Mouse (Mus musculus) lung, embryonic 16.5 days (tissue): ENCODE measurements around the gene Vmn1r48. TPM values are rescaled to one million over a fixed set of nuclear protein-coding genes. Genes with fewer than 3 reads are reported as not detected.
"Not testable (repeated sequence)": the region's sequence is repeated elsewhere in the genome, so short reads cannot be mapped to it uniquely, and the experiment has no call there.

Experiments used
- ATAC-seq: fragments of 200-750 bp; cut with Nextera tagmentation; 2 replicates; pipeline ENCODE4 v1.8.0; 2017; ENCODE audit warnings: low read depth, mild to moderate bottlenecking, moderate library complexity
- H3K27ac ChIP-seq: fragments of 300-500 bp; sonication (generic); 2 replicates; pipeline ENCODE4 v1.5.1; 2014; ENCODE audit warnings: mild to moderate bottlenecking, control low read depth, low read length
- H3K27me3 ChIP-seq: fragments of 300-500 bp; sonication (generic); 2 replicates; pipeline ENCODE4 v1.6.1; 2014; ENCODE audit warnings: low read depth, low read length, mixed read lengths; ENCODE audit not compliant: control insufficient read depth, insufficient read depth
- H3K36me3 ChIP-seq: fragments of 300-500 bp; sonication (generic); 2 replicates; pipeline ENCODE4 v1.6.1; 2014; ENCODE audit warnings: low read length; ENCODE audit not compliant: control insufficient read depth, insufficient read depth
- H3K4me1 ChIP-seq: fragments of 300-500 bp; sonication (generic); replicated peaks from 2 replicates; pipeline ENCODE4 v1.6.1; 2014; ENCODE audit warnings: low read length, mixed read lengths; ENCODE audit not compliant: control insufficient read depth, insufficient read depth
- H3K4me2 ChIP-seq: fragments of 300-500 bp; sonication (generic); 2 replicates; pipeline ENCODE4 v1.6.1; 2014; ENCODE audit warnings: low read depth, low read length, control low read depth
- H3K4me3 ChIP-seq: fragments of 300-500 bp; sonication (generic); 2 replicates; pipeline ENCODE4 v1.5.1; 2014; ENCODE audit warnings: mild to moderate bottlenecking, low read length, control low read depth
- H3K9ac ChIP-seq: fragments of 300-500 bp; sonication (generic); 2 replicates; pipeline ENCODE4 v1.6.1; 2014; ENCODE audit warnings: low read length, control low read depth
- H3K9me3 ChIP-seq: fragments of 300-500 bp; sonication (generic); 2 replicates; pipeline ENCODE4 v1.6.1; 2016; ENCODE audit warnings: low read length; ENCODE audit not compliant: control insufficient read depth
- WGBS: fragments of 180-500 bp; shearing (Covaris S2); extraction: QIAGEN DNeasy Blood & Tissue Kit; methylation state at CpG from one replicate; pipeline ENCODE4 v1.1.7; 2014; 5-methylcytosine and 5-hydroxymethylcytosine counted together
- polyA plus RNA-seq: library from polyadenylated mRNA; unstranded; fragments of >200 nt; fragmentation: Nextera tagmentation; extraction: Ambion mirVana; gene quantifications from 2 replicates; pipeline ENCODE4 v1.2.1, GENCODE M21; 2015

Vmn1r48 gene
- polyA plus RNA-seq, result not detected in 2 replicates

DNA sequence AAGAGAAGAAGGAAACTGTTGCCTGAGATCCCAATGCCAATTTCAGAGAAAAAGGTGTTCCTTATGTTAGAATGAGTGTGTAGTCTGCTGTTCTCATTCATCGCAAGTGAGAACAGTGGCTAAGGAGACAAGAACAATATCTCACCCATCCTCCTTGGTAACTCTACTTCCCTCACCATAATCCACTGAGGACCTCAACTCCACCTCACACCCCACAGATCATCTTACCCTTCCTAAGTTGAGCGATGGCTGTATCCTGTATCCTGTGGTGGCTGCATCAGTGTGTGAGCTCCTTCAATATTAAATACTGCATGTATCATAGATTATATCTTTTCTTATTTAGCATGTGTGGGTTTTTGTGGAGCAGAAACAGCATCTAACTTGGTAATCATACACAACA, at the start of gene Vmn1r48:
TSS of gene Vmn1r48 (minus strand) at position 101 of the 400 bp plus-strand sequence.
- not testable (repeated sequence) for H3K4me3 ChIP-seq, H3K4me1 ChIP-seq, H3K36me3 ChIP-seq, H3K4me2 ChIP-seq, H3K9ac ChIP-seq, H3K9me3 ChIP-seq, ATAC-seq, H3K27ac ChIP-seq, H3K27me3 ChIP-seq
- WGBS, result no CpG with 5 or more reads among the region's 2 CpGs

DNA sequence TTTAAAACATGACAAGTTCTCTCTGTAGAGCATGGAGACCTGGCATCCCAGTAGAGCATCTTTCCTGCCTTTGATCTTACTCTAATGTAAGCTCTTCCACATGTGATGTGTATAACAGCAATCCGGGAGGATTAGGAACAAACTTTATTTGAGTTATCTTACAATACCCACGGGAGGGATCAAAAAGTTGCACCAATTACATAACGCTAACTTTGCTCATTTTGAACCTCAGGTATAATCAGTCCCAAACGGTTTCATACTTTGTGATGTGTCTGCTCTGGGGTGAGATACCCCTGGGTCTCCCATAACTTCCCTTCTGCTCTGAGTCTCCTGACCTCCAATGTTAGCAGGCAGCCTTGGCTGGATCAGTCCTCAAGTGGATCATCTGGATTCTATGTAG, 41.8 kb upstream of the Vmn1r48 start, which contains the start of gene Vmn1r49:
TSS of gene Vmn1r49 (minus strand) at position 101 of the 400 bp plus-strand sequence.
- Histone ChIP-seq H3K27me3 (no peaks in the 10 kb centered on the region), H3K27ac (no peak within 1 kb of the TSS), H3K9ac (no peak within 1 kb of the TSS), H3K4me3 (no peak within 1 kb of the TSS), H3K9me3 (no peaks in the 10 kb centered on the region), H3K4me2 (no peak within 1 kb of the TSS), H3K36me3 (no peaks in the 10 kb centered on the region), H3K4me1 (no peaks in the 10 kb centered on the region)
- no peak for ATAC-seq
- WGBS, result 70% methylated on average over 4 of the region's 4 CpGs

DNA sequence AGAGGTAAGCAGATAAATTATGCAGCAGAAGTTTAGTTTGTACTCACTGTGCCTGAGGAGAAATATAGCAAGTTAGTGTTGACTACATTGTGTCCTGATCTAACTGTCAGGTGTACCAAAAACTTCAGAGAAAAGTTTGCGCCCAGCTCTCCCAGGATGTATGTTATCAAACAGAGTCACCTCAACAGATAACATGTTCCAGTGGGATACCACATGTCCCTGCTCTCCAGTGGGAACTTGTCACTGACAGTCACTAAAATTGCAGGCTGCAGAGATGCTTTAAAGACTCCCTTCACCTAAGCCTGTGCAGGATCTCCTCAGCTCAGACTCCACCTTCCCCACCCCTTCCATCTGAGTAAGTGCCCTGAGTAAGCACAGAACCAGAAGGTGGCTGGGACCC, 20.8 kb downstream of the Vmn1r48 start, which contains the start of gene Vmn1r47:
TSS of gene Vmn1r47 (plus strand) at position 301 of the 400 bp plus-strand sequence.
- 91% methylated on average over 1 of the region's 1 CpGs for WGBS
- H3K4me2 ChIP-seq, H3K36me3 ChIP-seq, H3K9ac ChIP-seq, H3K4me1 ChIP-seq, H3K9me3 ChIP-seq, H3K27ac ChIP-seq, H3K4me3 ChIP-seq, ATAC-seq, H3K27me3 ChIP-seq: not testable (repeated sequence)

DNA sequence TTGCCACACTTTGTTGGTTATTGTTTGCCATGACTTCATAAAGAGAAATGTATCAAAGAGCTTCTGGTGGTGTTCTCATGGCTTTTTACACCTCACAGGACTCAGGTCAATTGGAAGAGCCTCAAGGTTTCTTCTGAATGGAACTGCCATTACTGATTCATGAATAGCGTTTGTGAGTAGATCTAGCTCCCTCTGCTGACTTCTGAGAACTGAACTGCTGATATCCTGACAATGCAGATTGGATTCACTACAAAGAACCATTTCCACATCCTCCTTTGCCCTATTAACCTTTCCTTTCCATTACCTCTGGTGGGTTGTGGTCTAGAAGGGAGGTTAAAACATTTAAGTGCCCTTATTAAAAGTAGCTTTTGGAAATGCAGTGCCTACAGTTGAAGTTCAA, 50.7 kb downstream of the Vmn1r48 start:
- H3K27ac ChIP-seq, result no peak overlapping the region
- H3K4me3 ChIP-seq, result no peak overlapping the region
- H3K27me3 ChIP-seq, result no peaks in the 10 kb centered on the region
- no peak overlapping the region for H3K4me2 ChIP-seq
- ATAC-seq, result no peak
- H3K9ac ChIP-seq, result no peak overlapping the region
- WGBS, result 11% methylated on average over 1 of the region's 1 CpGs
- no peaks in the 10 kb centered on the region for H3K4me1 ChIP-seq
- H3K36me3 ChIP-seq, result no peaks in the 10 kb centered on the region
- H3K9me3 ChIP-seq, result no peaks in the 10 kb centered on the region; the same call in 1 of the 2 replicates

Other genes with a start within 250 kb of the Vmn1r48 start
- not detected in 2 replicates for gene Vmn1r42, start 160.4 kb downstream of the Vmn1r48 start, polyA plus RNA-seq
- gene Vmn1r43, start 160.4 kb downstream of the Vmn1r48 start, polyA plus RNA-seq, result not detected in 2 replicates
- gene Vmn1r44, start 153.2 kb downstream of the Vmn1r48 start, polyA plus RNA-seq, result not detected in 2 replicates
- not detected in 2 replicates for gene Vmn1r45, start 96.2 kb downstream of the Vmn1r48 start, polyA plus RNA-seq
- not detected in 2 replicates for gene Vmn1r46, start 67.5 kb downstream of the Vmn1r48 start, polyA plus RNA-seq
- not detected in 2 replicates for gene Vmn1r47, start 20.7 kb downstream of the Vmn1r48 start, polyA plus RNA-seq
- gene Vmn1r49, start 41.7 kb upstream of the Vmn1r48 start, polyA plus RNA-seq, result not detected in 2 replicates
- gene Vmn1r50, start 64.6 kb upstream of the Vmn1r48 start, polyA plus RNA-seq, result not detected in 2 replicates
- gene Vmn1r51, start 85.8 kb upstream of the Vmn1r48 start, polyA plus RNA-seq, result not detected in 2 replicates
- not detected in 2 replicates for gene Vmn1r52, start 138.0 kb upstream of the Vmn1r48 start, polyA plus RNA-seq
- gene V1ra8, start 166.0 kb upstream of the Vmn1r48 start, polyA plus RNA-seq, result not detected in 2 replicates
- 0.14 TPM in 1 of 2 replicates, not detected in the other for gene Vmn1r53, start 187.6 kb upstream of the Vmn1r48 start, polyA plus RNA-seq
- gene Vmn1r54, start 209.5 kb upstream of the Vmn1r48 start, polyA plus RNA-seq, result not detected in 2 replicates